ENCODE assay signal across 29 mouse cellular contexts in the genomic region with DNA sequence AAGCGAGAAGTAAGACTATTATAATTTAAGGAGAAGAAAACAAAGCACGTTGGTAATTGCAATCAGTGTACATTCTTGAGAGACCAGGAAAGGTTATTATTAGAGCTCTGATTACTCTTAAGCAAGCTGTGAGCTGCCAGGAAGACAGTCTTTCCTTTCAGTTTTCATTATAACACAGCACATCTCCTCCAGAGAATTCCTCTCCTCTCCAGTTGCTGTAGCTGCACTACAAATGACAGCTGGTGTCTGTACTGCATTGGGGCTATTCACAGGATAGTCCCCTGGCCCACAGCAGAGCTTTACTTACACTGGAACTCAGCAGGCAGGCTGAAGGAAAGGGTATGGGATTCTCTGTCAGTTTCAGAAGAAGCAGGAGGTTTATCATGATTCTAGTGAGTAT. TPM values are rescaled to one million over a fixed set of nuclear protein-coding genes. Genes with fewer than 3 reads are reported as not detected.
A peak's percentile ranks its signal among the peaks of the same experiment; 100 is the strongest.
DNase-seq lines count a peak whose midpoint lies in the region; ATAC-seq and TF ChIP-seq lines count a peak whose summit lies in the region.
"Had no signal": no experiment of that assay in that cellular context is flagged by ENCODE, and none has a peak within 500 bp of the region (broad histone marks: within the 10 kb centered on the region; RNA-seq: fewer than 3 reads in every experiment).

No protein-coding gene starts in this region.

- no peaks in the 10 kb centered on the region for H3K27me3 ChIP-seq in forebrain, embryonic 15.5 days
- no peaks in the 10 kb centered on the region for H3K27me3 ChIP-seq in forebrain, embryonic 10.5 days (ENCODE audit: poor library complexity, severe bottlenecking)
- no peaks in the 10 kb centered on the region for H3K27me3 ChIP-seq in hindbrain, postnatal 0 days (ENCODE audit: insufficient read depth, low read length)
- no peaks in the 10 kb centered on the region for H3K27me3 ChIP-seq in hindbrain, embryonic 16.5 days (replicated peaks; ENCODE audit: control insufficient read depth, insufficient read depth, low read length)
- no peaks in the 10 kb centered on the region for H3K27me3 ChIP-seq in lung, postnatal 0 days (replicated peaks; ENCODE audit: insufficient read depth, low read length)
- no peaks in the 10 kb centered on the region for H3K27me3 ChIP-seq in embryonic facial prominence, embryonic 14.5 days (replicated peaks; ENCODE audit: control insufficient read depth, insufficient read depth, low read length)
- H3K27me3 ChIP-seq: CH12.LX; heart, embryonic 15.5 days; intestine, embryonic 15.5 days had no signal

- H3K4me3 ChIP-seq in forebrain, embryonic 15.5 days, result no peak overlapping the region
- H3K4me3 ChIP-seq in forebrain, embryonic 10.5 days, result no peak overlapping the region
- no peak overlapping the region for H3K4me3 ChIP-seq in hindbrain, postnatal 0 days (ENCODE audit: low read length)
- no peak overlapping the region for H3K4me3 ChIP-seq in hindbrain, embryonic 16.5 days (ENCODE audit: low read length)
- H3K4me3 ChIP-seq in lung, postnatal 0 days (ENCODE audit: low read depth, low read length), result no peak overlapping the region
- H3K4me3 ChIP-seq in embryonic facial prominence, embryonic 14.5 days (ENCODE audit: low read depth, low read length), result no peak overlapping the region
- H3K4me3 ChIP-seq: erythroblast, embryonic 14.5 days; gastrocnemius, adult 2 months; heart, embryonic 15.5 days; intestine, embryonic 15.5 days had no signal

- DNase-seq in forebrain, embryonic 10.5 days (ENCODE audit: extremely low spot score, low spot score), result no peak
- DNase-seq in hindbrain, postnatal 0 days (ENCODE audit: low spot score), result peak; percentile 8
- peak; percentile 22 for DNase-seq in lung, postnatal 0 days (ENCODE audit: low spot score)
- no peak for DNase-seq in lung, postnatal 4 days
- DNase-seq in embryonic facial prominence, embryonic 14.5 days (ENCODE audit: low spot score), result peak; percentile 24
- no peak for DNase-seq in left cerebral cortex, adult 9 months (ENCODE audit: low spot score in 2 of 2)
- DNase-seq: adrenal gland, adult 2 months; adrenal gland, postnatal 14 days; B cell, adult 2 months; cerebellum, adult 11-12 months; cerebellum, adult 8-10 months; cerebellum, postnatal 10 days; cerebellum, postnatal 36 days; embryo, embryonic 11 days; gastrocnemius, adult 2 months; gastrocnemius, postnatal 14 days; heart, adult 11 months; heart, postnatal 4 days; kidney, adult 11 months had no signal

- no peaks in the 10 kb centered on the region for H3K4me1 ChIP-seq in forebrain, embryonic 15.5 days
- no peaks in the 10 kb centered on the region for H3K4me1 ChIP-seq in forebrain, embryonic 10.5 days
- no peaks in the 10 kb centered on the region for H3K4me1 ChIP-seq in hindbrain, postnatal 0 days (ENCODE audit: insufficient read depth, low read length)
- no peaks in the 10 kb centered on the region for H3K4me1 ChIP-seq in hindbrain, embryonic 16.5 days (ENCODE audit: control insufficient read depth, insufficient read depth, low read depth, low read length)
- no peaks in the 10 kb centered on the region for H3K4me1 ChIP-seq in lung, postnatal 0 days (ENCODE audit: insufficient read depth, low read depth, low read length)
- 0 out of 2 replicates have a peak, but pooled peaks cover 4% of the 10 kb centered on the region for H3K4me1 ChIP-seq in embryonic facial prominence, embryonic 14.5 days (ENCODE audit: control insufficient read depth, insufficient read depth, low read length)

- no peak for ATAC-seq in forebrain, embryonic 15.5 days (replicated peaks)
- ATAC-seq in hindbrain, postnatal 0 days, result no peak
- ATAC-seq in hindbrain, embryonic 16.5 days, result no peak
- no peak for ATAC-seq in lung, postnatal 0 days
- no peak for ATAC-seq in embryonic facial prominence, embryonic 14.5 days (ENCODE audit: low read depth)
- ATAC-seq: forebrain, embryonic 14.5 days; intestine, embryonic 15.5 days had no signal

- no peak overlapping the region for H3K4me2 ChIP-seq in forebrain, embryonic 15.5 days (replicated peaks)
- no peak overlapping the region for H3K4me2 ChIP-seq in hindbrain, postnatal 0 days (ENCODE audit: low read depth, low read length)
- H3K4me2 ChIP-seq in hindbrain, embryonic 16.5 days (ENCODE audit: low read length), result no peak overlapping the region
- no peak overlapping the region for H3K4me2 ChIP-seq in lung, postnatal 0 days (replicated peaks; ENCODE audit: low read depth, low read length)
- no peak overlapping the region for H3K4me2 ChIP-seq in embryonic facial prominence, embryonic 14.5 days (ENCODE audit: low read depth, low read length)
- H3K4me2 ChIP-seq: heart, embryonic 11.5 days; heart, embryonic 15.5 days; hindbrain, embryonic 14.5 days; intestine, embryonic 15.5 days had no signal

- H3K9me3 ChIP-seq in forebrain, embryonic 15.5 days, result no peaks in the 10 kb centered on the region
- no peaks in the 10 kb centered on the region for H3K9me3 ChIP-seq in forebrain, embryonic 10.5 days
- no peaks in the 10 kb centered on the region for H3K9me3 ChIP-seq in hindbrain, postnatal 0 days (ENCODE audit: low read length)
- H3K9me3 ChIP-seq in hindbrain, embryonic 16.5 days (ENCODE audit: control insufficient read depth, low read length), result no peaks in the 10 kb centered on the region
- no peaks in the 10 kb centered on the region for H3K9me3 ChIP-seq in lung, postnatal 0 days (ENCODE audit: low read length)
- no peaks in the 10 kb centered on the region for H3K9me3 ChIP-seq in embryonic facial prominence, embryonic 14.5 days (ENCODE audit: control insufficient read depth, low read length)
- H3K9me3 ChIP-seq: G1E; heart, embryonic 15.5 days; intestine, embryonic 15.5 days had no signal

- 64% methylated on average over 2 of the region's 2 CpGs for WGBS in forebrain, embryonic 15.5 days
- WGBS in forebrain, embryonic 10.5 days, result 85% methylated on average over 2 of the region's 2 CpGs
- WGBS in hindbrain, postnatal 0 days, result 75% methylated on average over 2 of the region's 2 CpGs
- 84% methylated on average over 2 of the region's 2 CpGs for WGBS in hindbrain, embryonic 16.5 days
- WGBS in lung, postnatal 0 days, result 61% methylated on average over 2 of the region's 2 CpGs
- whole genome bisulfite sequencing in embryonic facial prominence, embryonic 14.5 days, result 66% methylated on average over 2 of the region's 2 CpGs

- H3K27ac ChIP-seq in forebrain, embryonic 15.5 days (replicated peaks), result peak overlapping the region; percentile 9; the same call in 1 of the 2 replicates
- H3K27ac ChIP-seq in forebrain, embryonic 10.5 days, result no peak overlapping the region
- no peak overlapping the region for H3K27ac ChIP-seq in hindbrain, postnatal 0 days
- H3K27ac ChIP-seq in hindbrain, embryonic 16.5 days (ENCODE audit: low read depth, low read length), result no peak overlapping the region
- H3K27ac ChIP-seq in lung, postnatal 0 days (ENCODE audit: low read length), result no peak overlapping the region
- 0 out of 2 replicates have a peak overlapping the region, but pooled peaks have one; percentile 34 for H3K27ac ChIP-seq in embryonic facial prominence, embryonic 14.5 days (replicated peaks; ENCODE audit: low read depth, low read length)
- H3K27ac ChIP-seq: gastrocnemius, adult 2 months; heart, embryonic 15.5 days; hindbrain, embryonic 14.5 days; intestine, embryonic 15.5 days had no signal

- no peak overlapping the region for H3K9ac ChIP-seq in forebrain, embryonic 15.5 days (replicated peaks)
- H3K9ac ChIP-seq in hindbrain, postnatal 0 days (replicated peaks; ENCODE audit: low read length), result no peak overlapping the region
- H3K9ac ChIP-seq in hindbrain, embryonic 16.5 days (ENCODE audit: low read depth, low read length), result no peak overlapping the region
- no peak overlapping the region for H3K9ac ChIP-seq in lung, postnatal 0 days (replicated peaks; ENCODE audit: low read depth)
- no peak overlapping the region for H3K9ac ChIP-seq in embryonic facial prominence, embryonic 14.5 days (ENCODE audit: low read depth, low read length)
- H3K9ac ChIP-seq: heart, embryonic 15.5 days; hindbrain, embryonic 14.5 days; intestine, embryonic 15.5 days had no signal

- TF ChIP-seq CTCF in hindbrain, postnatal 0 days (IDR thresholded peaks at IDR 0.05; ENCODE audit: low read depth), result no peak
- TF ChIP-seq CTCF in lung, postnatal 0 days (IDR thresholded peaks at IDR 0.05), result no peak

- H3K36me3 ChIP-seq in forebrain, embryonic 15.5 days, result no peaks in the 10 kb centered on the region
- no peaks in the 10 kb centered on the region for H3K36me3 ChIP-seq in forebrain, embryonic 10.5 days (replicated peaks)
- H3K36me3 ChIP-seq in hindbrain, postnatal 0 days (ENCODE audit: insufficient read depth, low read length), result no peaks in the 10 kb centered on the region
- H3K36me3 ChIP-seq in hindbrain, embryonic 16.5 days (ENCODE audit: control insufficient read depth, insufficient read depth, low read length), result no peaks in the 10 kb centered on the region
- no peaks in the 10 kb centered on the region for H3K36me3 ChIP-seq in lung, postnatal 0 days (ENCODE audit: insufficient read depth, low read length)
- no peaks in the 10 kb centered on the region for H3K36me3 ChIP-seq in embryonic facial prominence, embryonic 14.5 days (ENCODE audit: control insufficient read depth, insufficient read depth, low read length)
- H3K36me3 ChIP-seq: heart, embryonic 15.5 days; intestine, embryonic 15.5 days had no signal

- no peak for TF ChIP-seq EP300 in lung, postnatal 0 days (IDR thresholded peaks at IDR 0.05)

RNA-seq across cellular contexts. Expression of a gene that starts 24.0 kb away (rescaled TPM):
- polyA plus RNA-seq in forebrain, embryonic 15.5 days (2015; fragmentation: Nextera tagmentation; extraction: Ambion mirVana), result 1.4 and 2.4 TPM in 2 replicates
- 5.2 and 5.7 TPM in 2 replicates for polyA plus RNA-seq in forebrain, embryonic 10.5 days (2016; fragmentation: Nextera tagmentation; extraction: Ambion mirVana)
- total RNA-seq in hindbrain, postnatal 0 days (2014; rRNA removed), result 0.47 and 1.6 TPM in 2 replicates
- polyA plus RNA-seq in hindbrain, postnatal 0 days (2015; fragmentation: Nextera tagmentation; extraction: Ambion mirVana), result 2.4 and 3.2 TPM in 2 replicates
- polyA plus RNA-seq in hindbrain, embryonic 16.5 days (2015; fragmentation: Nextera tagmentation; extraction: Ambion mirVana), result 2.0 and 2.8 TPM in 2 replicates
- 9.8 and 10.1 TPM in 2 replicates for polyA plus RNA-seq in lung, postnatal 0 days (2015; fragmentation: Nextera tagmentation; extraction: Ambion mirVana)
- 3.6 TPM in 2 replicates for polyA plus RNA-seq in embryonic facial prominence, embryonic 14.5 days (2014; fragmentation: Nextera tagmentation; extraction: Ambion mirVana)

RNA-seq across cellular contexts. Expression of a gene that starts 24.1 kb away (rescaled TPM):
- 46.9 and 55.1 TPM in 2 replicates for polyA plus RNA-seq in forebrain, embryonic 15.5 days (2015; fragmentation: Nextera tagmentation; extraction: Ambion mirVana)
- polyA plus RNA-seq in forebrain, embryonic 10.5 days (2016; fragmentation: Nextera tagmentation; extraction: Ambion mirVana), result 51.7 and 53.4 TPM in 2 replicates
- total RNA-seq in hindbrain, postnatal 0 days (2014; rRNA removed), result 31.2 and 31.5 TPM in 2 replicates
- polyA plus RNA-seq in hindbrain, postnatal 0 days (2015; fragmentation: Nextera tagmentation; extraction: Ambion mirVana), result 62.5 and 66.2 TPM in 2 replicates
- polyA plus RNA-seq in hindbrain, embryonic 16.5 days (2015; fragmentation: Nextera tagmentation; extraction: Ambion mirVana), result 49.0 and 53.3 TPM in 2 replicates
- 39.4 and 46.5 TPM in 2 replicates for polyA plus RNA-seq in lung, postnatal 0 days (2015; fragmentation: Nextera tagmentation; extraction: Ambion mirVana)
- 37.6 and 38.0 TPM in 2 replicates for polyA plus RNA-seq in embryonic facial prominence, embryonic 14.5 days (2014; fragmentation: Nextera tagmentation; extraction: Ambion mirVana)

Comparison
In these comparisons a context has a peak if more than half of its experiments do, and no peak if none do; other contexts are left out.
1. H3K27ac ChIP-seq: peak in forebrain, embryonic 15.5 days (single experiment) and embryonic facial prominence, embryonic 14.5 days (single experiment); none in forebrain, embryonic 10.5 days (single experiment), hindbrain, postnatal 0 days (single experiment), hindbrain, embryonic 16.5 days (single experiment) and lung, postnatal 0 days (single experiment).
2. DNase-seq: peak in hindbrain, postnatal 0 days (single experiment), lung, postnatal 0 days (single experiment) and embryonic facial prominence, embryonic 14.5 days (single experiment); none in forebrain, embryonic 10.5 days (single experiment), lung, postnatal 4 days (0 of 2) and left cerebral cortex, adult 9 months (0 of 2).